Comparison of ENCODE assay signal across 9 mouse cellular contexts in the genomic region with DNA sequence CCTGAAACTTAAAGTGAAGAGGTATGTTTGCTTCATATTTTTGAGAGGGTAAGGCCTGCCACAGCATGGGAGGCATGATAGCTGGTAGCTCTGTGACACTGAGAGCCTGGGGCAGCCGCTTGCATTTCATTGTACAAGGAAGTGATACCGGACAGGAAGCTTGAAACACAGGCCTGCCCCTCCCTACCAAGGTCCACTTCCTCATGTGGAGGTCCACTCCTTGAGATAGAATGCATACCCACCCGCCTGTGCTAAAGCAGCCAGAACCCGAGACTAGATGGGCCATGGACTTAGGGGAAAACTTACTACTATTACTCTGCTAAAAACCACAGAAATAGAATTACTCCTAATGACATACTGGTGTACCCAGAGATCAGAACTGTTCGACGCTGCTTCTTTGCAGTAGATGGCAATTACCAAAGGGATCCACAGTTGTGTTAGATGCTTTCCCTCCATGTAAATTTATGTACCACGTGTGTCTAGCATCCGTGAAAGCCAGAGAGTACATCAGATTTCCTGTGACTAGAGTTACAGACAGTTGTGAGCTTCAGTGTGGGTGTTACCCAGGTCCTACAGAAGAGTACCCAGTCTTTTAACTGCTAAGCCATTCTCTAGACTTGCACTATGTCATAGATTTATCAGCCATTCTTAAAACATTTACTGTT.
DNase-seq lines count a peak whose midpoint lies in the region; ATAC-seq lines count a peak whose summit lies in the region.
"Had no signal": no experiment of that assay in that cellular context is flagged by ENCODE, and none has a peak within 500 bp of the region (broad histone marks: within the 10 kb centered on the region; RNA-seq: fewer than 3 reads in every experiment).

No protein-coding gene starts in this region.

- intact Hi-C loops in gastrocnemius, postnatal 14 days (cut with DNase I; ENCODE audit: low total_unique reads) = no loop called here

- peak; percentile 42 to 68; a peak in 3 of 4 replicates for ATAC-seq in hematopoietic stem cell, adult 5-6 weeks (replicated peaks in 1 of 2; ENCODE audit: insufficient read depth in 1 of 2, low FRiP score in 2 of 2, low TSS enrichment in 1 of 2, low read depth in 1 of 2, poor library complexity in 2 of 2, severe bottlenecking in 2 of 2)

- DNase-seq in gastrocnemius, postnatal 14 days = peak; percentile 12
- DNase-seq in gastrocnemius, adult 8-10 months (ENCODE audit: low spot score in 2 of 2) = no peak
- DNase-seq in B cell, adult 2 months = peak; percentile 75 to 78
- peak; percentile 40 to 69 for DNase-seq in natural killer cell, adult 2 months (ENCODE audit: low spot score in 2 of 2)
- no peak for DNase-seq in cerebellum, postnatal 10 days
- DNase-seq in urinary bladder, postnatal 25 days (ENCODE audit: low spot score) = no peak
- no peak for DNase-seq in adrenal gland, adult 8-10 months
- DNase-seq: gastrocnemius, postnatal 10 days had no signal

Comparison
In these comparisons a context has a peak if more than half of its experiments do, and no peak if none do; other contexts are left out.
1. DNase-seq: peak in gastrocnemius, postnatal 14 days (single experiment), B cell, adult 2 months (2 of 2) and natural killer cell, adult 2 months (2 of 2); none in gastrocnemius, adult 8-10 months (0 of 2), cerebellum, postnatal 10 days (0 of 2), urinary bladder, postnatal 25 days (single experiment) and adrenal gland, adult 8-10 months (single experiment).